In the genomic region with DNA sequence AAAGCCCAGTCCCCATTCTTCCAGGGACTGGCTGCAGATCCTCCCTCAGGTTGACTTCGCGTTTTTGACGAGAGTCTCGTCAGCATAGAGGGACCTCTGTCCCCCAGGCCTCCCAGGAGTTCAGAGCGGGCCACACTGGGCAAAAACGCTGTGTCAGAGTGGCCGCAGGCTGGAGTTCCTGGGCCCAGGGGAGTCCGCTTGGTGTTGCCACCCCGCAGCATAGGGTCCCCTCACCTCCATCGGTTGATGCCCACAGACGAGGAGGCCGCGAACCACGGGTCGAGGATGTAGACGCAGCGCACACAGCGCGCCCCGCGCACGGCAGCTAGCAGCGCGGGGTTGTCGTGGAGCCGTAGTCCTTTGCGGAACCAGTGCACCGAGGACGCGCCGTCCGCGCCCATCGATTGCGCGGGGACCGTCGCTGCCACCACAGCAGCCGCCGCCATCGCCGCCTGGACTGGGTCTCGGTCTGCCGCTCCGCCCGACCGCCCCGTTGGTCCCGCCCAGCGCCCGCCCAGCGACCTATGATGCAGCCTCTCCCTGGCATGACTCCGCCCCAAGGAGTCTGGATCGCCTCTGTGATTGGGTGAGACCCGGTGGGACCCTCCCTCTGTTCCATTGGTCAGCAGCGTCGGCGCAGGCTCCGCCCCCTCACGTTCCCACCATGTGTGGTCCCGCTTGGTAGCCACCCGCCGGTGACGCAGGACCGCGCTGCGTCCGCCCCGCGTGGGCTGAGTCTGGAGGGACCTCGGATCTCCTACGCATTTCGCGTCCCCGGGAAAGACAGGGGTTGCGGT, we compare ENCODE assay signal across 8 mouse cellular contexts. TPM values are rescaled to one million over a fixed set of nuclear protein-coding genes. Genes with fewer than 3 reads are reported as not detected.
DNase-seq lines count a peak whose midpoint lies in the region; ATAC-seq lines count a peak whose summit lies in the region.

A gene (minus strand): TSS at position 466 of the 797 bp plus-strand sequence.

- H3K27me3 ChIP-seq in forebrain, embryonic 14.5 days (replicated peaks; ENCODE audit: control insufficient read depth, insufficient read depth, low read length): 0 out of 2 replicates have a peak, but pooled peaks cover 4% of the 10 kb centered on the region
- 0 out of 2 replicates have a peak, but pooled peaks cover 3% of the 10 kb centered on the region for H3K27me3 ChIP-seq in neural tube, embryonic 15.5 days (replicated peaks)

- under 1% methylated on average over 67 of the region's 76 CpGs for WGBS in forebrain, embryonic 14.5 days
- WGBS in neural tube, embryonic 15.5 days: under 1% methylated on average over 73 of the region's 76 CpGs

- H3K9ac ChIP-seq in forebrain, embryonic 14.5 days (ENCODE audit: low read length): peak within 1 kb of the TSS; percentile 78
- peak within 1 kb of the TSS; percentile 83 for H3K9ac ChIP-seq in neural tube, embryonic 15.5 days (replicated peaks)

- intact Hi-C loops in heart, postnatal 14 days (cut with DNase I): loop anchor here (5.0 to 10.0 kb wide), 2 partner anchors 376 to 499 kb away; a partner anchor contains a TSS

- peaks cover 27% of the 10 kb centered on the region for H3K4me1 ChIP-seq in forebrain, embryonic 14.5 days (ENCODE audit: control insufficient read depth, insufficient read depth, low read length)
- peaks cover 53% of the 10 kb centered on the region for H3K4me1 ChIP-seq in neural tube, embryonic 15.5 days

- no peaks in the 10 kb centered on the region for H3K36me3 ChIP-seq in forebrain, embryonic 14.5 days (ENCODE audit: control insufficient read depth, insufficient read depth, low read length)
- H3K36me3 ChIP-seq in neural tube, embryonic 15.5 days: no peaks in the 10 kb centered on the region

- H3K4me3 ChIP-seq in forebrain, embryonic 14.5 days (ENCODE audit: low read depth, low read length): peak within 1 kb of the TSS; percentile 69
- peak within 1 kb of the TSS; percentile 93 for H3K4me3 ChIP-seq in neural tube, embryonic 15.5 days (replicated peaks)

- ATAC-seq in forebrain, embryonic 14.5 days: peak; percentile 98
- ATAC-seq in neural tube, embryonic 15.5 days (ENCODE audit: low FRiP score): peak; percentile 97

- peak within 1 kb of the TSS; percentile 35; the same call in 1 of the 2 replicates for H3K27ac ChIP-seq in forebrain, embryonic 14.5 days (ENCODE audit: low read depth, low read length)
- peak within 1 kb of the TSS; percentile 88 for H3K27ac ChIP-seq in neural tube, embryonic 15.5 days (replicated peaks)

- H3K9me3 ChIP-seq in forebrain, embryonic 14.5 days (replicated peaks; ENCODE audit: control insufficient read depth, low read length): no peaks in the 10 kb centered on the region
- no peaks in the 10 kb centered on the region for H3K9me3 ChIP-seq in neural tube, embryonic 15.5 days (replicated peaks)

- DNase-seq in ES-CJ7 (ENCODE audit: low read depth, low spot score): peak; percentile 98
- DNase-seq in cerebellum, adult 11 months: peak; percentile 99
- peak; percentile 99 for DNase-seq in forebrain, embryonic 14.5 days (ENCODE audit: low spot score)
- peak; percentile 97 to 98 for DNase-seq in heart, postnatal 14 days
- DNase-seq in layer of hippocampus, adult 11-12 months (ENCODE audit: low spot score): peak; percentile 99
- DNase-seq in lung, adult 18-20 months: peak; percentile 99
- peak; percentile 99 for DNase-seq in testis, postnatal 14 days (ENCODE audit: low spot score)

- peak within 1 kb of the TSS; percentile 89 for H3K4me2 ChIP-seq in forebrain, embryonic 14.5 days (ENCODE audit: low read length)
- H3K4me2 ChIP-seq in neural tube, embryonic 15.5 days: peak within 1 kb of the TSS; percentile 82

RNA-seq across cellular contexts. Expression of the gene that starts here (rescaled TPM):
- polyA plus RNA-seq in forebrain, embryonic 14.5 days (2014; fragmentation: Nextera tagmentation; extraction: Ambion mirVana): 16.1 and 24.6 TPM in 2 replicates
- total RNA-seq in heart, postnatal 14 days (2021): 10 to 100 TPM; 20.9 to 26.6 TPM
- polyA plus RNA-seq in neural tube, embryonic 15.5 days (2015; fragmentation: Nextera tagmentation; extraction: Ambion mirVana): 43.0 and 46.0 TPM in 2 replicates

Comparison
In these comparisons a context has a peak if more than half of its experiments do, and no peak if none do; other contexts are left out.
1. Peak in every context shown above with its lines: DNase-seq, ATAC-seq, H3K4me3 ChIP-seq and H3K27ac ChIP-seq.